Mouse (Mus musculus): ENCODE results near the gene Arhgap9. TPM values are rescaled to one million over a fixed set of nuclear protein-coding genes. Genes with fewer than 3 reads are reported as not detected.
A peak's percentile ranks its signal among the peaks of the same experiment; 100 is the strongest.

Arhgap9 gene
- polyA plus RNA-seq, 1 experiment from 2014 or later, result 3.2 TPM

- Histone ChIP-seq H3K4me1 (ENCODE audit: insufficient read depth) (peaks cover 30% of the 10 kb centered on the region; the same call in 1 of the 2 replicates), H3K27me3 (ENCODE audit: insufficient read depth, low read length) (no peaks in the 10 kb centered on the region; the same call in 1 of the 2 replicates), H3K4me2 (peak overlapping the region; percentile 83), H3K4me3 (ENCODE audit: low read depth, low read length) (peak overlapping the region; percentile 65), H3K9me3 (ENCODE audit: low read depth, low read length) (no peaks in the 10 kb centered on the region), H3K27ac (ENCODE audit: low read depth) (peak overlapping the region; percentile 99), H3K9ac (peak overlapping the region; percentile 71), H3K36me3 (ENCODE audit: insufficient read depth) (peaks cover 43% of the 10 kb centered on the region)
- 0% methylated on average over 25 of the region's 28 CpGs for WGBS
- ATAC-seq (ENCODE audit: insufficient read depth) (peak; percentile 17), DNase-seq (peak; percentile 74)
- no peak for TF ChIP-seq CTCF (IDR thresholded peaks at IDR 0.05; ENCODE audit: low read depth)
These were observed 33.4 kb upstream of the Arhgap9 start for GRCm38 (mm10) chr10:127288328-127288799.

- ATAC-seq (ENCODE audit: insufficient read depth) (peak; percentile 18), DNase-seq (peak; percentile 91)
- no peaks in the 10 kb centered on the region for H3K9me3 ChIP-seq (ENCODE audit: low read depth, low read length)
- H3K4me3 ChIP-seq (ENCODE audit: low read depth, low read length), result peak within 1 kb of the TSS; percentile 65
- 1% methylated on average over 40 of the region's 65 CpGs for WGBS
- no peak for TF ChIP-seq CTCF (IDR thresholded peaks at IDR 0.05; ENCODE audit: low read depth)
- no peaks in the 10 kb centered on the region; the same call in 1 of the 2 replicates for H3K27me3 ChIP-seq (ENCODE audit: insufficient read depth, low read length)
- peaks cover 43% of the 10 kb centered on the region for H3K36me3 ChIP-seq (ENCODE audit: insufficient read depth)
- H3K9ac ChIP-seq, result peak within 1 kb of the TSS; percentile 71
- H3K4me2 ChIP-seq, result peak within 1 kb of the TSS; percentile 83
- peaks cover 30% of the 10 kb centered on the region; the same call in 1 of the 2 replicates for H3K4me1 ChIP-seq (ENCODE audit: insufficient read depth)
- peak within 1 kb of the TSS; percentile 99 for H3K27ac ChIP-seq (ENCODE audit: low read depth)
These were observed 32.8 kb upstream of the Arhgap9 start, which contains the start of gene Mbd6 for GRCm38 (mm10) chr10:127288800-127289572. TSS of gene Mbd6 (minus strand) at chr10:127289018.

GRCm38 (mm10) chr10:127289573-127290191, 32.1 kb upstream of the Arhgap9 start:
- Histone ChIP-seq H3K9me3 (ENCODE audit: low read depth, low read length) (no peaks in the 10 kb centered on the region), H3K4me3 (ENCODE audit: low read depth, low read length) (peak overlapping the region; percentile 65), H3K4me2 (peak overlapping the region; percentile 83), H3K9ac (peak overlapping the region; percentile 71), H3K27ac (ENCODE audit: low read depth) (peak overlapping the region; percentile 99), H3K27me3 (ENCODE audit: insufficient read depth, low read length) (no peaks in the 10 kb centered on the region; the same call in 1 of the 2 replicates), H3K4me1 (ENCODE audit: insufficient read depth) (peaks cover 30% of the 10 kb centered on the region; the same call in 1 of the 2 replicates), H3K36me3 (ENCODE audit: insufficient read depth) (peaks cover 43% of the 10 kb centered on the region)
- DNase-seq, result peak; percentile 63
- WGBS, result 1% methylated on average over 15 of the region's 15 CpGs
- TF ChIP-seq CTCF (IDR thresholded peaks at IDR 0.05; ENCODE audit: low read depth), result no peak
- ATAC-seq (ENCODE audit: insufficient read depth), result peak; percentile 9; the same call in 1 of the 2 replicates

GRCm38 (mm10) chr10:127290307-127290929, 31.3 kb upstream of the Arhgap9 start:
- peaks cover 43% of the 10 kb centered on the region for H3K36me3 ChIP-seq (ENCODE audit: insufficient read depth)
- ATAC-seq (ENCODE audit: insufficient read depth) (peak; percentile 89), DNase-seq (peak; percentile 100)
- H3K4me1 ChIP-seq (ENCODE audit: insufficient read depth), result peaks cover 30% of the 10 kb centered on the region; the same call in 1 of the 2 replicates
- 0 out of 2 replicates have a peak, but pooled peaks have one; percentile 2 for TF ChIP-seq CTCF (IDR thresholded peaks at IDR 0.05; ENCODE audit: low read depth)
- H3K27ac ChIP-seq (ENCODE audit: low read depth), result peak overlapping the region; percentile 99
- no peaks in the 10 kb centered on the region for H3K9me3 ChIP-seq (ENCODE audit: low read depth, low read length)
- peak overlapping the region; percentile 65 for H3K4me3 ChIP-seq (ENCODE audit: low read depth, low read length)
- H3K9ac ChIP-seq, result peak overlapping the region; percentile 76
- no peaks in the 10 kb centered on the region; the same call in 1 of the 2 replicates for H3K27me3 ChIP-seq (ENCODE audit: insufficient read depth, low read length)
- 2% methylated on average over 47 of the region's 47 CpGs for WGBS
- H3K4me2 ChIP-seq, result peak overlapping the region; percentile 83

- DNase-seq, result peak; percentile 80
- Histone ChIP-seq H3K27ac (ENCODE audit: low read depth) (peak overlapping the region; percentile 93), H3K9ac (peak overlapping the region; percentile 76), H3K36me3 (ENCODE audit: insufficient read depth) (peaks cover 43% of the 10 kb centered on the region), H3K4me1 (ENCODE audit: insufficient read depth) (peaks cover 30% of the 10 kb centered on the region; the same call in 1 of the 2 replicates), H3K4me3 (ENCODE audit: low read depth, low read length) (peak overlapping the region; percentile 65), H3K9me3 (ENCODE audit: low read depth, low read length) (no peaks in the 10 kb centered on the region), H3K4me2 (peak overlapping the region; percentile 83), H3K27me3 (ENCODE audit: insufficient read depth, low read length) (no peaks in the 10 kb centered on the region)
- 2% methylated on average over 19 of the region's 19 CpGs for WGBS
- ATAC-seq (ENCODE audit: insufficient read depth), result peak; percentile 48
- no peak for TF ChIP-seq CTCF (IDR thresholded peaks at IDR 0.05; ENCODE audit: low read depth)
These were observed 30.6 kb upstream of the Arhgap9 start for GRCm38 (mm10) chr10:127290930-127291880.

Measured in lung, embryonic 14.5 days (tissue).